Mouse (Mus musculus): ENCODE measurements around the gene Fbxl17. TPM values are rescaled to one million over a fixed set of nuclear protein-coding genes. Genes with fewer than 3 reads are reported as not detected.

Fbxl17 gene
- polyA plus RNA-seq, 1 experiment from 2014 or later, result 3.3 TPM

- no peak for TF ChIP-seq CTCF (IDR thresholded peaks at IDR 0.05; ENCODE audit: low read depth)
- no peak for TF ChIP-seq EP300 (IDR thresholded peaks at IDR 0.05; ENCODE audit: low read depth)
Observed at GRCm38 (mm10) chr17:63061786-63062185, 438.0 kb downstream of the Fbxl17 start.

DNA sequence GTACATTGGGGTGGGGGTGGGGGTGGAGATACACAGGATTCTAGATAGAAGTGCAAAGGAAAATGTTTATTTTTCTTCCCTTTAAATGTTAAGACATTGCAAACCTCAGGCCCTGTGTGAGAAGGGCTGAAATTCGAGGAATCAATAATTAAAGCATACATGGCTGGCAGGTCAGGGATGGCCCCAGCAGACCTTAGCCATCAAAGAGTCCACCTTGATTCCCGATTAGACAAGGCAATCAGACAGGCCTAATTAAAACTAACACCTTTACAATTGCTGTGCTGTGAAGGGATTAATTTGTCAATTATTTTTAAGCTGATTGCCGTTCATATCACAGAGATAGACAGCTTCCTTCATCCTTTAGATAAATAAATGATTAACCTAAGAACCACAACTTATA is 439.0 kb downstream of the Fbxl17 start:
- H3K4me1 ChIP-seq (ENCODE audit: insufficient read depth), result no peaks in the 10 kb centered on the region
- ATAC-seq (no peak), DNase-seq (no peak)
- H3K36me3 ChIP-seq (replicated peaks; ENCODE audit: insufficient read depth, low read length), result no peaks in the 10 kb centered on the region
- H3K4me2 ChIP-seq (ENCODE audit: low read depth, low read length), result no peak overlapping the region
- no peaks in the 10 kb centered on the region for H3K9me3 ChIP-seq (ENCODE audit: low read length)
- no peak for TF ChIP-seq CTCF (IDR thresholded peaks at IDR 0.05; ENCODE audit: low read depth)
- no peak for TF ChIP-seq EP300 (IDR thresholded peaks at IDR 0.05; ENCODE audit: low read depth)
- H3K27me3 ChIP-seq (ENCODE audit: insufficient read depth, low read length), result no peaks in the 10 kb centered on the region
- no peak overlapping the region for H3K4me3 ChIP-seq (ENCODE audit: low read depth, low read length)
- H3K27ac ChIP-seq (ENCODE audit: low read depth), result no peak overlapping the region
- H3K9ac ChIP-seq (replicated peaks), result no peak overlapping the region
- 60% methylated on average over 3 of the region's 3 CpGs for WGBS (ENCODE audit: insufficient replicate concordance)

More at GRCm38 (mm10) chr17:63061786-63062185, 438.0 kb downstream of the Fbxl17 start:
- Histone ChIP-seq H3K4me1 (ENCODE audit: insufficient read depth) (no peaks in the 10 kb centered on the region), H3K9me3 (ENCODE audit: low read length) (no peaks in the 10 kb centered on the region), H3K4me3 (ENCODE audit: low read depth, low read length) (no peak overlapping the region), H3K4me2 (ENCODE audit: low read depth, low read length) (no peak overlapping the region), H3K36me3 (replicated peaks; ENCODE audit: insufficient read depth, low read length) (no peaks in the 10 kb centered on the region), H3K27ac (ENCODE audit: low read depth) (no peak overlapping the region), H3K9ac (replicated peaks) (no peak overlapping the region), H3K27me3 (ENCODE audit: insufficient read depth, low read length) (no peaks in the 10 kb centered on the region)
- DNase-seq, result no peak
- no peak for ATAC-seq
- WGBS (ENCODE audit: insufficient replicate concordance), result 86% methylated on average over 3 of the region's 3 CpGs

DNA sequence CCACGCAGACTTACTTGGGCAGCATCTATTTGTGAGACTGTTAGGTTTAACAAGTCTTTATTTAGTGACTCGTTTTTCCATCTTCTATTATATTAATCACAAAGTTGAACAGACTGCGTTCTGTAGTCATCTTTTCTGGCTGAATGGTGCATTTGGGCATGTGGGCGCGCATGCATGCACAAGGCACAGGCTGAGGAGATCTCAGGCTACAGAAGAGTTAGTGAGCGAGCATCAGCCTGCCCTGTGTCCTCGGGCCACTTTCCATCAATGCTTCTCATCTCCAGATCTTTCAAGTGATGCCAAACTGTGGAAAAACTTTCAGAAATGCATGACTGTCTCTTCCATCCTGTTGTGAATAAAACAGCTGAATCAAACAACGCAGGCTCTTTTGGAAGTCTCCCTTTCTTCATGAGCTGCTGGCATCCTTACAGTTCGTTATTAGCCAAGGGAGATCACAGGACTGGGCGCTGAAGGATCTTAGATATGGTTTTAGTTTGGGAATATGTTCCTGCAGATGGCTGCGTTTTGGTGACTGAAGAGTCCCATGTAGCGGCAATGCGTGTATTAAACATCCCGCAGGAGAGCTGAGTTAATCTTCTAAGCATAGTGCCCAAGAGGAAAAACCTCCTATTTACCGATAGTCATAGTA is 442.0 kb downstream of the Fbxl17 start:
- no peaks in the 10 kb centered on the region for H3K27me3 ChIP-seq (ENCODE audit: insufficient read depth, low read length)
- no peak overlapping the region for H3K27ac ChIP-seq (ENCODE audit: low read depth)
- H3K36me3 ChIP-seq (replicated peaks; ENCODE audit: insufficient read depth, low read length), result no peaks in the 10 kb centered on the region
- no peak for ATAC-seq
- no peak overlapping the region for H3K9ac ChIP-seq (replicated peaks)
- TF ChIP-seq EP300 (IDR thresholded peaks at IDR 0.05; ENCODE audit: low read depth), result no peak
- no peak for TF ChIP-seq CTCF (IDR thresholded peaks at IDR 0.05; ENCODE audit: low read depth)
- no peaks in the 10 kb centered on the region for H3K9me3 ChIP-seq (ENCODE audit: low read length)
- H3K4me2 ChIP-seq (ENCODE audit: low read depth, low read length), result no peak overlapping the region
- DNase-seq, result no peak
- no peaks in the 10 kb centered on the region for H3K4me1 ChIP-seq (ENCODE audit: insufficient read depth)
- WGBS (ENCODE audit: insufficient replicate concordance), result 80% methylated on average over 15 of the region's 15 CpGs
- no peak overlapping the region for H3K4me3 ChIP-seq (ENCODE audit: low read depth, low read length)

DNA sequence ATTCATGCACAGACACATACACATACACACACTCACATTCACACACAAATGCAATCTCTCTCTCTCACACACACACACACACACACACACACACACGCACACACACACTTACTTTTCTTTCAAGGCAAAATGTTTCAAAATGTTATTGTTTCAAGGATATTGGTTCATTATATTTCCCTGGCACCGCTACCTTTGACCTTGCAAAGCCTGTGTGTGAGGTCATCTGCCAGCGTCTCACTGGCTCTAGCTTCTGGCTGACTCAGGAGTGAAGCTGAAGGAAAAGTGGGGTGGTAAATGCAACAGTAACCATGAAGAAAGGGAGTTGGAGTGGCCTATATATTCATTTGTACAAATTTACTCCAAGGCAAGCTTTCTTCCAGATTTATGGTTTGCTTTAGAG is 442.8 kb downstream of the Fbxl17 start:
- no peaks in the 10 kb centered on the region for H3K4me1 ChIP-seq (ENCODE audit: insufficient read depth)
- H3K4me3 ChIP-seq (ENCODE audit: low read depth, low read length), result no peak overlapping the region
- H3K27me3 ChIP-seq (ENCODE audit: insufficient read depth, low read length), result no peaks in the 10 kb centered on the region
- H3K9ac ChIP-seq (replicated peaks), result no peak overlapping the region
- TF ChIP-seq CTCF (IDR thresholded peaks at IDR 0.05; ENCODE audit: low read depth), result no peak
- no peak for TF ChIP-seq EP300 (IDR thresholded peaks at IDR 0.05; ENCODE audit: low read depth)
- DNase-seq (no peak), ATAC-seq (no peak)
- no peak overlapping the region for H3K4me2 ChIP-seq (ENCODE audit: low read depth, low read length)
- H3K9me3 ChIP-seq (ENCODE audit: low read length), result no peaks in the 10 kb centered on the region
- H3K36me3 ChIP-seq (replicated peaks; ENCODE audit: insufficient read depth, low read length), result no peaks in the 10 kb centered on the region
- H3K27ac ChIP-seq (ENCODE audit: low read depth), result no peak overlapping the region
- 77% methylated on average over 3 of the region's 3 CpGs for WGBS (ENCODE audit: insufficient replicate concordance)

DNA sequence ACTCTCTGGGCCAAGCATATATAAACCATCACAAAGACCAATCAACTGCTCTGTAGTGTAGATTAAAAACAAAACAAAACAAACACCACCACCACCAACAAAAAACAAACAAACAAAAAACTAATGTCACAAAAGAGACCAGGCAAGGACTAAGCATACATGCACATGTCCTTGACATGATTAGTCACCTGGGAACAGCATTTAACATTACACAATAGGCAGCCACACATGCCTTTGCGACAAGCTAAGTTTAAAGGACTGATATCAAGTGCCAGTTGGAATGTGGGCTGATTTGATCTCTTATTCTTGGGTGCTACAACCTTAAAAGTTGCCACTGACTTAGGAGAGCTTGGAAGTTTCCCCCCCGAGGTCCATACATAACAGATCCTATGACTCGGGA is 446.5 kb downstream of the Fbxl17 start:
- Histone ChIP-seq H3K9ac (replicated peaks) (no peak overlapping the region), H3K27me3 (ENCODE audit: insufficient read depth, low read length) (no peaks in the 10 kb centered on the region), H3K4me2 (ENCODE audit: low read depth, low read length) (no peak overlapping the region), H3K4me1 (ENCODE audit: insufficient read depth) (no peaks in the 10 kb centered on the region), H3K9me3 (ENCODE audit: low read length) (no peaks in the 10 kb centered on the region), H3K36me3 (replicated peaks; ENCODE audit: insufficient read depth, low read length) (no peaks in the 10 kb centered on the region), H3K27ac (ENCODE audit: low read depth) (no peak overlapping the region), H3K4me3 (ENCODE audit: low read depth, low read length) (no peak overlapping the region)
- 79% methylated on average over 3 of the region's 3 CpGs for WGBS (ENCODE audit: insufficient replicate concordance)
- no peak for TF ChIP-seq CTCF (IDR thresholded peaks at IDR 0.05; ENCODE audit: low read depth)
- TF ChIP-seq EP300 (IDR thresholded peaks at IDR 0.05; ENCODE audit: low read depth), result no peak
- no peak for DNase-seq
- ATAC-seq, result no peak

DNA sequence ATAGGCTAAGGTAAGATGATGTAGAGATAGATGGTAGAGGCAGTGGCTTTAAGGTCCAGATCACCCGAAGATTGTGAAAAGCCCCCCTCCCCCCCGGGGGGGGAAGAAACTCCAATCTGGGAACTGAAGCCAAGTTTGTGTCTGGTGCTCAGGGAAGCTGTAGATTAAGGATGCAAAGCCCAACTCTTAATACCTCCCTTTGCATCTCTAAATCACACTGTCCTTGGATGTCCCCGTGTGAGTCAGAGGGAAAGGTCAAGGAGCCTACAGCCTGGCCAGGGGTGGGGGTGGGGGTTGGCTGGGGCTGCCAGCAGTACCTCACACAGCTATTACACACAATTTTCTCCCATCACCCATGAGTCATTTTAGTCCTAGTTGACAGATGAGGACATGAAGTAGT is 453.4 kb downstream of the Fbxl17 start:
- ATAC-seq (no peak), DNase-seq (no peak)
- Histone ChIP-seq H3K27ac (ENCODE audit: low read depth) (no peak overlapping the region), H3K4me3 (ENCODE audit: low read depth, low read length) (no peak overlapping the region), H3K4me1 (ENCODE audit: insufficient read depth) (no peaks in the 10 kb centered on the region), H3K36me3 (replicated peaks; ENCODE audit: insufficient read depth, low read length) (no peaks in the 10 kb centered on the region), H3K9me3 (ENCODE audit: low read length) (no peaks in the 10 kb centered on the region), H3K27me3 (ENCODE audit: insufficient read depth, low read length) (no peaks in the 10 kb centered on the region), H3K9ac (replicated peaks) (no peak overlapping the region), H3K4me2 (ENCODE audit: low read depth, low read length) (no peak overlapping the region)
- WGBS (ENCODE audit: insufficient replicate concordance), result 61% methylated on average over 3 of the region's 3 CpGs
- TF ChIP-seq CTCF (IDR thresholded peaks at IDR 0.05; ENCODE audit: low read depth) (no peak), EP300 (IDR thresholded peaks at IDR 0.05; ENCODE audit: low read depth) (no peak)
